Mouse (Mus musculus) neural tube, embryonic 13.5 days (tissue): Measurements from ENCODE around the gene Sgtb. TPM values are rescaled to one million over a fixed set of nuclear protein-coding genes. Genes with fewer than 3 reads are reported as not detected.

Experiments
- ATAC-seq: fragments of 200-750 bp; cut with Nextera tagmentation; 2 replicates; pipeline ENCODE4 v1.8.0; 2017; ENCODE audit warnings: low read depth, mild to moderate bottlenecking, moderate TSS enrichment, moderate library complexity
- H3K27ac ChIP-seq: fragments of 300-500 bp; sonication (generic); replicated peaks from 2 replicates; pipeline ENCODE4 v1.5.1; 2015; ENCODE audit warnings: moderate library complexity, mild to moderate bottlenecking, inconsistent platforms
- H3K27me3 ChIP-seq: fragments of 300-500 bp; sonication (generic); 2 replicates; pipeline ENCODE4 v1.6.1; 2015; ENCODE audit warnings: mild to moderate bottlenecking, inconsistent platforms
- H3K36me3 ChIP-seq: fragments of 300-500 bp; sonication (generic); 2 replicates; pipeline ENCODE4 v1.6.1; 2015; ENCODE audit warnings: mild to moderate bottlenecking, inconsistent platforms
- H3K4me1 ChIP-seq: fragments of 300-500 bp; sonication (generic); replicated peaks from 2 replicates; pipeline ENCODE4 v1.6.1; 2015; ENCODE audit warnings: inconsistent platforms
- H3K4me2 ChIP-seq: fragments of 300-500 bp; sonication (generic); 2 replicates; pipeline ENCODE4 v1.6.1; 2015; ENCODE audit warnings: inconsistent platforms, mild to moderate bottlenecking, moderate library complexity
- H3K4me3 ChIP-seq: fragments of 300-500 bp; sonication (generic); 2 replicates; pipeline ENCODE4 v1.5.1; 2015; ENCODE audit warnings: mild to moderate bottlenecking, inconsistent platforms
- H3K9ac ChIP-seq: fragments of 300-500 bp; sonication (generic); 2 replicates; pipeline ENCODE4 v1.6.1; 2015; ENCODE audit warnings: moderate library complexity, mild to moderate bottlenecking, inconsistent platforms
- H3K9me3 ChIP-seq: fragments of 300-500 bp; sonication (generic); 2 replicates; pipeline ENCODE4 v1.6.1; 2016; ENCODE audit warnings: inconsistent platforms
- WGBS: fragments of 180-500 bp; shearing (Covaris S2); methylation state at CpG from one replicate; pipeline ENCODE4 v1.1.7; 2015; 5-methylcytosine and 5-hydroxymethylcytosine counted together
- polyA plus RNA-seq: library from polyadenylated mRNA; unstranded; fragments of >200 nt; fragmentation: Nextera tagmentation; extraction: Ambion mirVana; gene quantifications from 2 replicates; pipeline ENCODE4 v1.2.1, GENCODE M21; 2015

Gene Sgtb
- polyA plus RNA-seq, 1 experiment from 2014 or later: 34.3 TPM

GRCm38 (mm10) chr13:104112266-104112900 is 2.8 kb downstream of the Sgtb start:
- H3K9ac ChIP-seq: no peak overlapping the region
- H3K27me3 ChIP-seq: no peaks in the 10 kb centered on the region
- no peak for ATAC-seq
- no peak overlapping the region for H3K27ac ChIP-seq
- H3K4me3 ChIP-seq: no peak overlapping the region
- no peaks in the 10 kb centered on the region for H3K9me3 ChIP-seq
- H3K36me3 ChIP-seq: peaks cover 42% of the 10 kb centered on the region
- peak overlapping the region; percentile 29; the same call in 1 of the 2 replicates for H3K4me2 ChIP-seq
- 69% methylated on average over 12 of the region's 12 CpGs for WGBS
- peaks cover 26% of the 10 kb centered on the region for H3K4me1 ChIP-seq

DNA sequence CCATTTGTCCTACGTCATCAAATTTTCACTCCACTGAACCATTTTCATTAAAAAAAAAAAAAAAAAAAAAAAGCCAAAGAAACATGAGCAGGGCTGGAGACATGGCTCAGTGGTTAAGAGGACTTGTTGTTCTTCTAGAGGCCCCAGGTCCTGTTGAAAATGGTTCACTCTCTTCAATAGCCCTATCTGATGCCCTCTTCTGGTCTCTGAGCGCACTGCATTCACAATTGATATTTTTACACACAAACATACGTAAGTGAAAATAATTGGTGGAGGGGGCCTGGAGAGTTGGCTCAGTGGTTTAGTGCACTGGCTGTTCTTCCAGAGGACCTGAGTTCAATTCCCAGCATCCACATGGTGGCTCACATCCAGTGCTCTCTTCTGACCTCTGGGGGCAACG is 4.2 kb downstream of the Sgtb start:
- 93% methylated on average over 4 of the region's 4 CpGs for WGBS

GRCm38 (mm10) chr13:104114827-104115226 is 5.3 kb downstream of the Sgtb start:
- 96% methylated on average over 2 of the region's 2 CpGs for WGBS
- H3K9me3 ChIP-seq: no peaks in the 10 kb centered on the region
- H3K27ac ChIP-seq: no peak overlapping the region
- H3K4me3 ChIP-seq: no peak overlapping the region
- ATAC-seq: no peak
- H3K4me1 ChIP-seq: peaks cover 22% of the 10 kb centered on the region
- H3K4me2 ChIP-seq: no peak overlapping the region
- H3K9ac ChIP-seq: no peak overlapping the region
- H3K36me3 ChIP-seq: peaks cover 63% of the 10 kb centered on the region
- no peaks in the 10 kb centered on the region for H3K27me3 ChIP-seq

More for the DNA sequence above, 4.2 kb downstream of the Sgtb start:
- H3K27ac ChIP-seq: no peak overlapping the region
- H3K36me3 ChIP-seq: peaks cover 52% of the 10 kb centered on the region
- no peak overlapping the region for H3K4me2 ChIP-seq
- H3K27me3 ChIP-seq: no peaks in the 10 kb centered on the region
- no peaks in the 10 kb centered on the region for H3K9me3 ChIP-seq
- ATAC-seq: no peak
- peaks cover 22% of the 10 kb centered on the region for H3K4me1 ChIP-seq
- no peak overlapping the region for H3K4me3 ChIP-seq
- H3K9ac ChIP-seq: no peak overlapping the region

DNA sequence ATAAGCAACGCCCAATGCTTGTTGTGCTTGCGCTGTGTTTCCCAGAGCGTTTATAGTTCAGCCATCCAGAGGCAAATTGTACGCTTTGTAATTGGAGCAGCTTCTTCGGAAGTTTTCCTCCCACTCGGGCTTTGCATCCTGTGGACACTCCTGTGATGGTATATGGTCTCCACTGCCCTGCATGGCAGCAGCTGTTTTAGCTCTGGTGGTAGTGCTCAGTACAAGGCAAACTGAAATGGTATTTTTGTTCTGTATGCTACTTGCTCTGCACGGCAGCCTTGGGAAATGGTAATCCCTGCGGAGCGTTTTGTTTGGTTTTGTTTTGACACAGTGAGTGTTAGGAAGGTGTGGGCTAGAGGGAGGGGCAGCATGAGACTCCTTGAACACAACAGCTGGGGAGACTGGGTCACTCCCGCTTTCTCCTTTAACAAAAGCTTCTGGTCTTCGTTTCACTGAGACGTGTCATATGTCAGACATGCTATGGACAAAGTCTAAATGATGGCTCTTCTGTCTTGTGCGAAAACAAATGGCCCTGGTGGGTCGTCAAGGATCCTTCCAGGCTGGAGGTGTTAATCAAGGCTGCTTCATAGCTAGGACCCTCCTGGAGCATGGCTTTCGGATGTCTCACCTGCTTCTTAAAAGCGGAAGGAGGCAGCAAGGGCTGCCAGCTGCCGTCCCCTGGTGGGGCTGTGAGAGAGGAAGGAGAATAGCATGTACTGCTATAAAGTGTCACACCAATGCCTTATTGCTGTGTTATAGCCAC is 12.7 kb downstream of the Sgtb start:
- no peak overlapping the region for H3K4me2 ChIP-seq
- H3K4me1 ChIP-seq: no peaks in the 10 kb centered on the region
- peaks cover 62% of the 10 kb centered on the region for H3K36me3 ChIP-seq
- no peak overlapping the region for H3K4me3 ChIP-seq
- no peaks in the 10 kb centered on the region for H3K27me3 ChIP-seq
- no peak overlapping the region for H3K27ac ChIP-seq
- WGBS: 59% methylated on average over 17 of the region's 17 CpGs
- H3K9ac ChIP-seq: no peak overlapping the region
- ATAC-seq: no peak
- no peaks in the 10 kb centered on the region for H3K9me3 ChIP-seq

GRCm38 (mm10) chr13:104123662-104124381 is 14.3 kb downstream of the Sgtb start:
- Histone ChIP-seq H3K9me3 (no peaks in the 10 kb centered on the region), H3K4me2 (no peak overlapping the region), H3K9ac (no peak overlapping the region), H3K4me3 (no peak overlapping the region), H3K27me3 (no peaks in the 10 kb centered on the region), H3K27ac (no peak overlapping the region), H3K4me1 (no peaks in the 10 kb centered on the region), H3K36me3 (peaks cover 57% of the 10 kb centered on the region)
- no peak for ATAC-seq
- 92% methylated on average over 20 of the region's 20 CpGs for WGBS

- Histone ChIP-seq H3K4me1 (no peaks in the 10 kb centered on the region), H3K4me2 (no peak overlapping the region), H3K4me3 (no peak overlapping the region), H3K9me3 (no peaks in the 10 kb centered on the region), H3K9ac (no peak overlapping the region), H3K36me3 (peaks cover 71% of the 10 kb centered on the region), H3K27ac (no peak overlapping the region), H3K27me3 (no peaks in the 10 kb centered on the region)
- WGBS: 91% methylated on average over 2 of the region's 2 CpGs
- no peak for ATAC-seq
Observed at GRCm38 (mm10) chr13:104132561-104132960, 23.0 kb downstream of the Sgtb start.

DNA sequence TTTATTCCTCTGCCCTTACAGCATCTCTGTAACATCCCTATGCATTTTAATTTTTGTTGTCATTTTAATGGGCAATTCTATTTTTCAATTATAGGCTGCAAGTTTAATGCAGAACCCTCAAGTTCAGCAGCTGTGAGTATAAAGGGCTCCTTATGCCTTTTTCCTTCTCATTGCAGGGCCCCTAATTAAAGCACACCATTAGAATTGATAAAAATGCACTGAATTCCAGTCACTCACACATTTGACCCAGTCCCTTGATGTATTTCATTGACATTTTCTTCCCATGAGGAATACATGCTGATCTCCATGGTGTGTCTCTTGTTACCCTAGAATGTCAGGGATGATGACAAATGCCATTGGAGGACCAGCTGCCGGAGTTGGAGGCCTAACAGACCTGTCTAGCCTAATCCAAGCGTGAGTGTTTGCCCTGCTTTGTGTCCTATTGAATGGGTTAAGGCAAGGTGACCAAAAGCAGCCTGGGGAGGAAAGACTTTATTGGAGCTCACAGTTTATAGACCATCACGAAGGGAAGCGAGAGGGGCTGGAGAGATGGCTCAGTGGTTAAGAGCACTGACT is 25.1 kb downstream of the Sgtb start:
- H3K36me3 ChIP-seq: peaks cover 69% of the 10 kb centered on the region

GRCm38 (mm10) chr13:104139369-104140209 is 30.0 kb downstream of the Sgtb start:
- H3K36me3 ChIP-seq: peaks cover 83% of the 10 kb centered on the region
- peak; percentile 72; the same call in 1 of the 2 replicates for ATAC-seq

More for the DNA sequence above, 25.1 kb downstream of the Sgtb start:
- Histone ChIP-seq H3K4me1 (no peaks in the 10 kb centered on the region), H3K9me3 (no peaks in the 10 kb centered on the region), H3K27ac (no peak overlapping the region), H3K9ac (no peak overlapping the region), H3K4me3 (no peak overlapping the region), H3K27me3 (no peaks in the 10 kb centered on the region), H3K4me2 (no peak overlapping the region)
- ATAC-seq: no peak
- 65% methylated on average over 4 of the region's 4 CpGs for WGBS

GRCm38 (mm10) chr13:104144871-104145270 is 35.3 kb downstream of the Sgtb start:
- Histone ChIP-seq H3K9me3 (no peaks in the 10 kb centered on the region), H3K4me3 (no peak overlapping the region), H3K4me2 (no peak overlapping the region), H3K36me3 (peaks cover 91% of the 10 kb centered on the region), H3K4me1 (no peaks in the 10 kb centered on the region), H3K27ac (no peak overlapping the region), H3K9ac (no peak overlapping the region), H3K27me3 (no peaks in the 10 kb centered on the region)
- no peak for ATAC-seq
- 83% methylated on average over 9 of the region's 9 CpGs for WGBS

More at GRCm38 (mm10) chr13:104139369-104140209, 30.0 kb downstream of the Sgtb start:
- Histone ChIP-seq H3K4me3 (no peak overlapping the region), H3K27me3 (no peaks in the 10 kb centered on the region), H3K27ac (no peak overlapping the region), H3K9me3 (no peaks in the 10 kb centered on the region), H3K4me1 (no peaks in the 10 kb centered on the region), H3K4me2 (no peak overlapping the region), H3K9ac (no peak overlapping the region)
- 45% methylated on average over 13 of the region's 13 CpGs for WGBS

DNA sequence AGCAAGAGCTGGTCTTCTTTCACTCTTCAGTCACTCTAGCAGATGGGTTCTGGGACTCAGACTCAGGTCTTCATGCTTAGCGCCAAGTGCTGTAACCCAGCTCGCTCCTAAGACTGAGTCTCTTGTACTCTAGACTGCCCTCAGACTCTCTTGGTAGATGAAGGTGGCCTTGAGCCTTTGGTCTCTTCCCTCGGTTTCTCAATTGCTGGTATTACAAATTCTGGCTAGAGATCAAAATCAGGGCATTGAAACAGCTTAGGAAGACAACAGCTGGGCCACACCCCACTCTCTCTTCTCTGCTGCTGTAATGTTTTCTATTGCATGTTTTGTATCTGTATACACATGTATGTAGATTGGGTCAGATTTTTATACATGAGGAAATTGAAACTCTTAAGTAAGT is 36.1 kb downstream of the Sgtb start:
- Histone ChIP-seq H3K27ac (no peak overlapping the region), H3K36me3 (peaks cover 83% of the 10 kb centered on the region), H3K9me3 (no peaks in the 10 kb centered on the region), H3K27me3 (no peaks in the 10 kb centered on the region), H3K4me2 (no peak overlapping the region), H3K4me3 (no peak overlapping the region), H3K4me1 (no peaks in the 10 kb centered on the region), H3K9ac (no peak overlapping the region)
- ATAC-seq: no peak
- 91% methylated on average over 3 of the region's 3 CpGs for WGBS

DNA sequence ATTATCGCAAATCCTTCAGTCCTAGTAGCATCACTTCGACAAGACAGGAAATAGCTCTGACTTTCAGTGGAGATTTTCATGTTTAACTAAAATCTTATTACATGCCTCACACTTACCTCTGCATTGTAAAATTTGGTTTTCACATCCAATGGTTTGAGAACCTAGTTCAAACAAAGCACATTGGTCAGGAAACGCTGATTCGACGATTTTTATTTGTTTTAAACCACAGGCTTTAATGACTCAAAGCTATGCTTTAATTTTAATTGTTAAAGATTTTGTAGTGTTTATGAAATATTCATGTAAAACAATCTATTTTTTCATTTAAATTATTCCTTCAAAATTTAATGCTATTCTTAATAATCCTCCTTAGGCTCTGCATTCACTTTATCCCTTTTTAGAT is 44.6 kb downstream of the Sgtb start:
- H3K4me3 ChIP-seq: no peak overlapping the region
- no peaks in the 10 kb centered on the region for H3K4me1 ChIP-seq
- H3K9ac ChIP-seq: no peak overlapping the region
- H3K36me3 ChIP-seq: peaks cover 42% of the 10 kb centered on the region
- H3K27me3 ChIP-seq: no peaks in the 10 kb centered on the region
- H3K4me2 ChIP-seq: no peak overlapping the region
- WGBS: 93% methylated on average over 5 of the region's 5 CpGs
- no peak overlapping the region for H3K27ac ChIP-seq
- ATAC-seq: no peak
- H3K9me3 ChIP-seq: no peaks in the 10 kb centered on the region
